Mouse (Mus musculus): Measurements from ENCODE around the gene Lbr.
A peak's percentile ranks its signal among the peaks of the same experiment; 100 is the strongest.

Gene Lbr

DNA sequence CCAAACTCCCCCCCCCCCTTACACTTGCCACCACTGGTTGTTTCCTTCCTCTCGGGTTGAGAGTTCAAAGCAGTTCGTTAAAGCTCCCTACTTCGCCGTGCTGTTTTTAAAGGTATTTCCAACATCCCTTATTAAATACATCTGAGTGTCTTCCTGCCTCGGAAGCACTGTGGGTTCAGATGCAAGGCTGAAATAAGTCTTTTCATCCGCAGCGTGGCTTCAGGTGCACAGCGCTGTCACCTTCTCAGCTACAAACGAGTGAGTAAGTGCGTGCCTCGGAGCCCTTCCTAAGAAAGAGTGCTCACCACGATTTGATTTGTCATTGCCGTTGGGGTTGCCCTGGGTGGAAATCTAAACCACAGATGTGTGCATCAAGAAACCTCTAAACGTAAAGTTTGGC, at the start of gene Lbr:
TSS of gene Lbr (minus strand) at position 266 of the 400 bp plus-strand sequence.
- DNase-seq (ENCODE audit: low spot score in 2 of 2) = no peak

DNA sequence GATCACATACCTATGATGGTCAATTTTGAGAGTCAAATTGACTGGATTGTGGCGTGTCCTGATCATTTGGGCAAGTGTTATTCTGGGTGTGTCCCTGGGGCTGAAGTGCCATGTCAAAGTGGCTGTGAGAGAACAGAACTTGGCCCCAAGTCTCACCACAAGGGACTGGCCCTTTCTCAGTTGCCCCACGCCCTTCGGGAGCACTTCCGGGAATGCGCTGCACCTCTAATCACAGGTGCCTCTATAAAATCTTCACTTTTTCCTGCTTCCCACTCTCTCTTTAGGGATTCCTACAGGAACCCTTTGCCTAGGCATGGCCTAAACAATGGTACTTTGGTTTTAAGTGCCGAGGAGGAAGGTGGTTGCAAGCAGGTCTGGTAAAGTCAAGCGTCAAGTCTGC, 46.8 kb upstream of the Lbr start:
- no peak for DNase-seq (ENCODE audit: low spot score in 2 of 2)

DNA sequence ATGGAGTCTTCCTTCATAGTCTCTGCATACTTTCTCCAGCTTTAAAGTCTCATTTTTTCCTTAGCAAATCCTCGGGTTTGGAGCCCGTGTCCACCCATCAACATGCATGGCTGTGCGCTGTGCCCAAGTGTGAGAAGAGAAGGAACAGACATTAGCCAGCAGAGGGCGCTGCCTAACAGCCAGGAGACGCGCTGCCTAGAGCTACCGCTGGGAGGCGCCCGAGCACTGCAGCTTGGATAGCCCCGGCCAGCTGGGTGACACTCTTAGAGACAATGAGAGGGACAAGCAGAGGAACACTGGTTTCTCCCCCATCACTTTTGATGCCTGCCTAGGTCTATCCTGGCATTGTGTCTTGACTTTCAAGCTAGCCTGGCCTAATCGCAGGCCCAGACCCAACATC, 46.0 kb upstream of the Lbr start:
- peak; percentile 92 for DNase-seq (ENCODE audit: low spot score in 2 of 2)

DNA sequence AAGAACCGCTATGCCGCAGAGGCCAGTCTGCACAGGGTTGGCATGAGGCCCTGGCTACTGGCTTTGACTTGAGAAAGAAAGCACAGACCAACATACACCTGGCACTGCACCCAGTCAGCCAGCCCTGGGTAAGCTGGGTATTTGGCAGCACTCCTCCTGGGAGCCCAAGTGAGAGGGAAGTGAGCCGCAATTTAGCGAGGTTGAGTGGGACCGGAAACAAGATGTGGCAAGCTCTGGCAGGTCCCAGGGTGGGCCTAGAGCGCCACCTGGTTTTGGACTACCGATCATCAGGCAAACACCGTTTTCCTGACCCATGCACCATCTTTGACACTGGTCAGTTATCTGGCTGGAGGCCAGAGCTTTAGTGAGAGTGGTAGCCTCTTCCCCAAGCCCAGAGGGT, 38.7 kb upstream of the Lbr start:
- no peak for DNase-seq (ENCODE audit: low spot score in 2 of 2)

DNA sequence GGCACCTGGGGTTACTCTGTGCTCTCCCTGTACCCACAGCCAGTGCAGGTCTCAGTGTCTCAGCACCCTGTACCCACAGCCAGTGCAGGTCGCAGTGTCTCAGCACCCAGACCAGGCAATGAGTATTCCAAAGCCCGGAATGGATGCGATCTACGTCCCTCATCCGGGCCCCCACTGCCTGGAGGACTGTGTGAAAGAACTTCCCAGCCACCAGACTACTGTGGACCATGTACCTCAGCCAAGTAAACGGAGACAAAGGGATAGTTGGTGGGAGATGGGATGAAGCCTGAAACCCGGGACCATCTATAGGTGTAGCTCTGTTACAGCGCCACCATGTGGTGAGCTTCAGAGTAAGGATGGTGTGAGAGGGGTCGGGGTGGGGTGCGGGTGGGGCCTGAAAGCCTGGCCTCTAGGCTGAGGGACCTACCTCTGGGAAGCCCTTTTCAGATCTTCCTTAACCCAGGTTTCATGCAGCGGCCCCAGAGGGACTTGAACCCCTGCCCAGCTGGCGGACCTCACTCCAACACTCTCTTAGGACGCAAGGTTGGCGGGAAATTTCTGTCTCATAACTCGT, 38.0 kb upstream of the Lbr start:
- DNase-seq (ENCODE audit: low spot score in 2 of 2) = no peak

DNA sequence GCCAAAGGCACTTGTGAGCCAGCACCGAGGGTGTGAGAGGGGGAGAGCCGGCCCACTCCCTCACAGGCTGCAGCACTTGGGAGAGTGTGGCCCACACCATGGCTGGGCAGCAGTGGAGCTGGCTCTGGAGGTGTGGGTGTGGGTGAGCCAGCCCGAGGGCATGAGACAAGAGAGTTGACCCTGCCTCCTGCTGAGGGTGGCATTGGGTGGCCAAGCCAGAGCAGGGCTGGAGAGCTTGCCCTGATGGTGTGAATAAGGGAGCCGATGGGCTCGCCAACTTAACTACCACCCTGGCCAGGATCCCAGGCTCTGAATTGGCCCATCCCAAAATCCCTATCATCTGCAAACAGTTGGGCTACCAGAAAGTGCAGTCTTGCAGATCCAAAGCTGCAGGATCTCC, 35.6 kb upstream of the Lbr start:
- no peak for DNase-seq (ENCODE audit: low spot score in 2 of 2)

DNA sequence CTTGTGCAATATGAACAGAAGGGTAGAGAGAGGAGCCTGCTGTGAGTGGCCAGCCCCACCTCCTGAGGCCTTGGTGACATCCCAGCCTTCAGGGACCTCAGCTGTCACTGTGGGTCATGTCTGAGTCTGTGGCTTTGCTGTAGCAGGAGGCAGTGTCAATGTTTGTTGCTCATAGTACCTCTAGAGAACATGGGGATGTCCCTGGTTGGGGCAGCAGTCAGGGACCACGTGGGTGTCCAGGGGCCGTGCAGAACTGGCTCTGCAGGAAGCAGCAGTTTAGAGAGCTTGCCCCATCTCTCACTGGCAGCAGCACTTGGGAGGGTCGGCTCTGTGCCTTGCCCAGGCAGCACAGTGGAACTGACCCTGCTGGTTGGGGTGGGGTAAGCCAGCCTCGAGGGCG, 34.2 kb upstream of the Lbr start:
- no peak for DNase-seq (ENCODE audit: low spot score in 2 of 2)

DNA sequence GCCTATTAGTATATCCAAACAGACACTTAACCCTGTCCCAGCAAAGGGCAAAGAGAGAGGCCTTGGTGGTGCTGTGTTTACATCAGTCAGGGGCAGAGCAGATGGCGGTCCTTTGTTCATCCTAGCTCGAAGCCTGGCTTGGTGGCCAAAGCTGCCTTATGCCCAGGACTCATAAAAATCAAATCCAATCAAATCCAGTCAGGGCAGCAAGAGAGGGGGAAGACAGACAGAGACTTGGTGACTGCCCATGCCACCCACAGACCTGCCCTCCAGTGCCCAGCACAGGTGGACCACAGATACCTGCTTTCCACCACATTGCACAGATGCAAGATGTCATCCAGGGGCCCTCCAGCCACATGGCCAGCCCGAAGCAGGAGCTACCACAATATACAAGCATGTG, 33.8 kb upstream of the Lbr start:
- DNase-seq (ENCODE audit: low spot score in 2 of 2) = no peak

DNA sequence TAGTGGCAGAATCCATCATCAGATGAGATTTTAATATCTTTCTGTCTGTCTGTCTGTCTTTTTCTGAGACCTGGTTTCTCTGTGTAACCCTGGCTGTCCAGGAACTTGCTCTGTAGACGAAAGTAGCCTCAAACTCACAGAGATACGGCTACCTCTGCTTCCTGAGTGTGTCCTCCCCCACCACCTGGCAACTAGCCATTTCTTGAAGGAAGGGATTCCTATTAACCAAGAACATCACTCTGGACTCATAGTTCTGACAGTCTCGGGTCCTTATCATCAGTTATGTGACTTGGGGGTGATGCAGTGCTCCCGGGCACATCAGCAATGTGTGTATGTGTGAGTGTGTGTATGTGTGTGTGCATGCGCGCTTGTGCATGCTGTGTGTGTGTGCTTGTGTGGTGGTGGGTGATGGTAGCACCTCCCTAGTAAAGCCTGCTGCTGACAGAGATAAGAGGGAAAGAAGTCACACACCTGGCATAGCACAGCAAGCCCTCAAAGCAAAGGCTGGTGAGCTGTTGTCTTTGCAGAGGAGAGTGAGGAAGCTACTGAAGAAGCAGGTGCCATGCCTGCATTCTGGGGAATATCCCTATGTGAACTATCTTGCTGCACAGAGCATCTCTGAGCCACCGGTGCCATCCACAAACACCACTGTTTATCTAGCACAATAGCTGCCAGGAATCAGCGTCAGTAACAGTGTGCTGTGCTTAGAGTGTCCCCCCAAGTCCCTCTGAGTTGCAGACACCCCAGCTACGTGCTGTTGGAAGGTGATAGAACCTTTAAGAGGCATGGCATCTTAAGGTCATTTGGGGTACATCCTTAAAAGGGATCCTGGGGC, 30.5 kb upstream of the Lbr start:
- no peak for DNase-seq (ENCODE audit: low spot score in 2 of 2)

DNA sequence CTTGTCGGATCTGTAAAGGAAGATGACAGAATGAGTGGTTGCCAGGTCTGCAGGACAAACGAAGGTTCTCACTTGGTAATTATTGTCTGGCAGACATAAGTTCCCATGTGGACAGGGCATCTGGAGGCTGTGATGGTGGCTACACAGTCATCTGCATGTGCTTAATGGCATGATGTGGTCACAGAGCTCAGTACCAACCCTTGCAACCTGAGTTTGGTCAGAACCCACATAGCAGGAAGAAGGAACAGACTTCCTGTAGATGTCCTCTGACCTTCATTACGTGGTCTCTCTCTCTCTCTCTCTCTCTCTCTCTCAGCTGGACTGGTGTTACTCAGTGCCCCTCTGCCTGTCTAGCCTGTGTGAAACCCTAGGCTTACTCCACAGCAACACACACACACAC, 29.8 kb upstream of the Lbr start:
- no peak for DNase-seq (ENCODE audit: low spot score in 2 of 2)

DNA sequence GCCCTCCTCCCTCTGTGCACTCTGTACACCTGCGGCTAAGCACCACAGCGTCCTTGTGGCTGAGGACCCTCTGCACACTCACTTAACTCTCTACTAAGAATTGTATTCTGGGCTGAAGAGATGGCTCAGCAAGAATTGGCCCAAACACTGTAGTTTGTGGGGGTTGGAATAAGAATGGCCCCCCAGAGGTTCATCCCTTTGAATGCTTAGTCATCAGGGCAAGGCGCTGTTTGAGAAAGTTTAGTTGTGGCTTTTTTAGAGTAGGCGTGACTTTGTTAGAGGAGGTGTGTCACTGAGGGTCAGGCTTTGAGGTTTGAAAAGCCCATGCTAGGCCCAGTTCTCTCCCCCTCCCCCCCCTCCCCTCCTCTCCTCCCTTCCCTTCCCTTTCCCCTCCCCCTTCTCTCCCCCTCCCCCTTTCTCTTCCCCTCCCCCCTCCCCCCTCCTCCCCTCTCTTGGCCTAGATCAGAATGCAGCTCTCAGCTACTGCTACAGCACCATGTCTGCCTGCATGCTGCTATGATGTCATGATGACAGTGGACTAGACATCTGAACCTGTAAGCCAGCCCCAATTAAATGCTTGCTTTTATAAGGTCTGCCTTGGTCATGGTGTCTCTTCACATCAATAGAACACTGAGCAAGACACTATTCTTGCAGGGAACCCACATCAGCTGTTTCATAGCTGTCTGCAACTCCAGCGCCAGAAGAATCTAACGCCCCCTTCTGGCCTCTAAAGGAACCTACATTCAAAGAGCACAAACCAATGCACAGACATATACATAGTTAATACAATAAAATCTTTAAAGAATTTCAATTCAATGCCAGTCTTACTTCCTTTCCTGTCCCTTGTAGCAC, 23.8 kb upstream of the Lbr start:
- no peak for DNase-seq (ENCODE audit: low spot score in 2 of 2)

DNA sequence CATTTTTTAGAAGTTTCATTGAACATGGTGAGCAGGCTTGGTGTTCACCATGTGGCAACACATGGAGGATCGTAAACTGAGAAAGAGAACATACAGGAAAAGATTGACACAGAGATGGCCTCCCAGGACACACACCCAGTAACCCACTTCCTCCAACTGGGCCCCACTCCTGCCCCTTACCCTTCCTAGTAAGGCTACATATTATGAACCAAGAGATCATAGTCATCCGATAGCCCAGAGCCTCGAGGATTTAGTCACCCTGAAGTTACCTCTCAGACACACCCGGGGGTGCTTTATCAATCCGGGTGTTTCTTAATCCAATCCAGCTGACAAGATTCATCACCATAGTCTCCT, 23.0 kb upstream of the Lbr start:
- no peak for DNase-seq (ENCODE audit: low spot score in 2 of 2)

DNA sequence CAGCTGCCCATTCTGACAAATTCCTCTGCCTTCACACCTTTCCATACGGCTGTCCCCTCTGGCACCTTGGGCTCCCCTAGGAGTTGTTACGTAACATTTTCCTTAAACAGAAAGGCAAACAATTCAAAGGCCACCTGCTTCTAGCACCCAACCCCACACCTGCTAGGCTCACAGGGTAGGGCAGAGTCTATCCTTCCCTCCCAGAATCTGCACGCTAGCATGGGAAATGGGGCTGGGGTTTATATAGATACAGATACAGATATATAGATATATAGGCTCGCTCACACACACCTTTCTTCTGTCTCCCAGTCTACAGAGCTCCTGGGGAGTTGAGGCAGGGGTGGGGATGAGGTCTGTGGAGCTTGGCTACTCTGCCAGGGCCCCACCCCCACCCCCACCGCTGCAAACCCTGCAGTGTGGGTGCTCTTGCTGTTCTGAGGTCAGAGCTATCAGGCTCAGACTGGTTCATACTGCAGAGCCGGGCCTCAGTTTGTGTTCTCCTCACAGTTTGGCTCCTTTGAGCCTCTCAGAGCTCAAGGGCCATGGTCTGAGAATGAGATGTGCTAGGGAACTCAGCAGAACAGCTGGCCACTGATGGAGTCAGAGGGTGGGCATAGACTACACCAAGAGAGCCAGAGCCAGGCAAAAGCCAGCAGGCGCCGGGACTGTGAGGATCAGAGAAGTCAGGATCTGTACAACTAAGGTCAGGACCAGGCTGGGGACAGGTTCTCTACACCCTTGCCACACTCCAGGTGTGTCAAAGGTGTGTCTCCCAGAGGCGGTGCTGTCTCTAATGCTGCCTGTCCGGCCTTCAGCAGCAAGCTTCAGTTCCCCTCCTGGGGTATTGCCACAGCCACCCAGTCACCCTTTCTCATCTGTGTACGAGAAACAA, 22.4 kb upstream of the Lbr start:
- no peak for DNase-seq (ENCODE audit: low spot score in 2 of 2)

DNA sequence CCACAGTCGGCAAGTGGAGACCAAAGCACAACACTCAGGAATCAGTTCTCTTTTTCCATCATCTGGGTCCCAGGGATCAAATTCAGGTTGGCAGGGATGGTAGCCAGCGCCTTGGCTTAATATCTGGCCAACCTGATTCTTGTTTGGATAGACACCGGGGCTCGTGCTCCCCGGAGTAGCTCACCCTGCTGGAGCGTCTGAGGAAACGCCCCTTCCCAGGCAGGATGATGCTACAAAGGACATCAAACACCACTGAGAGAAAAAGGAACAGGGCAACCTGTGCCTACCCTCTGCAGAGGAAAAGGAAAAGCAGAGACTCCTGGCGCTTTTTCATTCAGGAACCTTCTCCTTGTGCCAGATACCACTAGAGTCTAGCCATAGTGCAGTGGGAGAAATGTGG, 20.6 kb upstream of the Lbr start:
- DNase-seq (ENCODE audit: low spot score in 2 of 2) = no peak

DNA sequence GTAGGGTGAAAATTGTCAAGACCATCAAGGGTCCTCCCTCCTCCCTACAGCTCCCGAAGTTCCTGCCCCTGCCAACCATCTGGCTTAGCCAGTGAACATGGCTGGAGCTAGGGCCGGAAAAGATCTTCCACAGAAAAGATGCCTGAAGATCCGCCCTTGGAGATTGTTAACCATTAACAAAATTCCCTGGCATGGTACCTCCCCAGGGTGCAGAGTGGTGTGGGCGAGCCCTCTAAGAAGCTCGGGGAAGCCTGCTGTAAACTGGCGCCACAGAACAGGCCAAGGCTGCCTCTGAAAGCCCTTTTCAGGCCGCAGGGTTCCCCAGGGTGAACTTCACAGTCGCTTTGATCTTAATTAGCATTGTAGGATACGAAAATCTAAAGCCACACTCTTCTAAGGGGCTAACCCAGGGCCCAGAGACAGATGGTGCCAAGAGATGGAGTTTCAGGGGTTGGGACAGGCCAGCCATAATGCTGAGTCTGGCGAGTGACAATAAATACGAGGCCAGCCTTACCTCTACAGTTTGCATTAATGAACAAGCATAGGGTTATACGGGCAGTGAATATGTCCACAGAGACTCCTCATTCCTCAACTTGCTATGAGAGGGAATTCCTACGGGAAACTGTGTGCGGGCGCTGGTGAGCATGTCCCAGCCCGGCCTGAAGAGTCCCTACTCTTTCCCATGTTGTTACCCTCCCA, 20.0 kb upstream of the Lbr start:
- DNase-seq (ENCODE audit: low spot score in 2 of 2) = no peak

DNA sequence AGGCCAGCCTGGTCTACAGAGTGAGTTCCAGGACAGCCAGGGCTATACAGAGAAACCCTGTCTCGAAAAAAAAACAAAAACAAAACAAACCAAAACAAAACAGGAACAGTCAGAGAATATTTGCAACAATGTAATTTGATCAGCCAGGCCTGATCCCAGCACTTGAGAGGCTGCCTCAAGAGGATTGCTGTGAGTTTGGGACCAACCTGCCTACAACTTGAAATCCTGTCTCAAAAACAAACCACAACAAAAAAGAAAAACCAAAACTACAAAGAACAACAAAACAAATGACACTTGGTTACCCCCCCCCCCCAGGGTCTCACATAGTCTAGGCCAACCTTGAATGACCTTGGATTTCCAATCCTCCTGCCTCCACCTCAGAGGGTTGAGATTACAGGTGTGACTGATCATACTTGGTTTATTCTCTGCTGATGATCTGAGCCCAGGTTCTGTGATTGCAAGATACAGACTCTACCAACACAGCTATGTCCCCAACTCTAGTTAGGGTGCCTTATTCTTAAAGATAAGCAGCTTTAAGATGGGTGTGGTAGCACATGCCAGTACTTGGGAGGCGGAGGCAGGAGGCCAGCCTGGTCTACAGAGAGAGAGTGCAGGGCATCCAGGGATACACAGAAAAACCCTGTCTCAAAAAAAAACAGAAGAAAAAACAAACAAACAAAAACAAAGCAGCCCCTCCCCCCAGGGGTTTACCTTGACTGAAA, 18.5 kb upstream of the Lbr start:
- no peak for DNase-seq (ENCODE audit: low spot score in 2 of 2)

DNA sequence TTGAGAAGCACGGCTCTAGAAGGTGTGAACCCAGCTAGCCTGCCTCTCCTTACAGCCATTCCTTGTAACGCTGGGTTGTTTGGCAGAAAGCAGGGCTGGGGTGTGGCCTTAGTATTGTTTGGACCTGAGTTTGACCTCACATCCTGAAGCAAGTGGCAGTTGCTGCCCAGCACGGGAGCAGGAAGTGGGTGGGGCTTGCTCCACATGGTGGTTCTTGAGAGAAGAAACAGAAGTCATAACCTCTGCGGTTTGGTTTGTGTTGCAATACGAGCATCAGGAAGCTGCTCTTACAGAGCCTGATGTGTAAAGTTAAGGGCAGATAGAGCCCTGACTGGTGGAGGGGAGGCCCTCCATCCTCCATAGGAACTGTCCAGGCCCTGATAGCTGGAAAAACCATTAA, 17.8 kb upstream of the Lbr start:
- no peak for DNase-seq (ENCODE audit: low spot score in 2 of 2)

DNA sequence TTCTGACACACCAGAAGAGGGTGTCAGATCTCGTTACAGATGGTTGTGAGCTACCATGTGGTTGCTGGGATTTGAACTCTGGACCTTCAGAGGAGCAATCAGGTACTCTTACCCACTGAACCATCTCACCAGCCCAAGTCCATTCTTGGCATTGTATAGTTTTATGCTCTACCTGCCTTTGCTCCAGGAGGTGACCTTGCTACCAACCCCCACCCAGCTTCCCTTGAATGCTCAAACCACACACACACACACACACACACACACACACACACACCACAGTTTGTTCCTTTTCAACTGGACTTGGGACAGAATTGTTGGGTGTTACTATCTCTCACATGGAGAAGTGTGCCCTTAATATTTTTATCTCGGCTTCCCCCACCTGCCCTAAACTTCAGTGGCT, 13.5 kb upstream of the Lbr start:
- DNase-seq (ENCODE audit: low spot score in 2 of 2) = no peak

DNA sequence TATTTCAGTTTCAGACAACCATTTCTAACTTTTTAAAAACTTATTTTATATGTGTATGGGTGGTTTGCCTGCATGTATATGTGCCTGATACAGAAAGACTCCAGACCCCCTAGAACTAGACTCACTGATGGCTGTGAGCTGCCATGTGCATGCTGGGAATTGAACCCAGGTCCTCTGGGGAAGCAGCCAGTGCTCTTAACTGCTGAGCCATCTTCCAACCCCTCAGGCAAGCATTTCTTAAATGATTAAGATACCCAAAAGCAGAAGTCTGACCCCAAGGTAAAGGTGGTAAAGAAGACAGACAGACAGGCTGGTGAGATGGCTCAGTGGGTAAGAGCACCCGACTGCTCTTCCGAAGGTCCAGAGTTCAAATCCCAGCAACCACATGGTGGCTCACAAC, 12.0 kb upstream of the Lbr start:
- no peak for DNase-seq (ENCODE audit: low spot score in 2 of 2)

DNA sequence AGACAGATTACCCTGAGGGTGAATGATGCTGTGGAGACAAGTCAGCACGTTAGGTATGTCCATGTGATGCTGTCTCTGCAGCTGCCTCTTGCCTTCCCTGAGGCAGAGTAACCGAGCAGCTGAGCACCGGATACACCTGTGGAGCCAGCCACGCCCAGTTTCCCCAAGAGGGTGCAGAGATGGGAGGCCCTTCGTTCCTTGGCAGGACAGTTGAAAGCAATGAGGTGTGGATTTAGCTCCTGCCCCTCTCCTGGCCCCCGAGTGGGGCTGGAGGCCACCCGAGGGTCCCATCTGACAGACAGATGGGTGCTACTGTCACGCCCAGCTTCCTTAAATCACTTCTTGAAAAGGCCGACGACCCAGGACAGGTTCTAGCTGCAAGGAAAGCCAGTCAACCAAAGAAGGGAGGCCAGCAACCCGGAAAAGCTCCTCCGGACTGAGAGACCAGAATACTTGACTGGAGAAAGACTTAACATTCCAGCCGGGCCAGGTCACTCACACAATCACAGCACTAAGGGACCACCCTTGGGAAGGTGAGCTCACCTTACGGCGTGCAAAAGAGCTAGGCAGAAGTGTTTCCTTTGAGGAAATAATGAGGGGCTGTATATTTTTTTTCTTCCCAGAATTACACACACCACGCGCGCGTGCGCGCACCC, 10.4 kb upstream of the Lbr start:
- DNase-seq (ENCODE audit: low spot score in 2 of 2) = no peak
